Mouse (Mus musculus) activated CD4-positive, CD25-positive, alpha-beta regulatory T cell, adult 9 weeks (primary cell): ENCODE results near the gene Snx21. TPM values are rescaled to one million over a fixed set of nuclear protein-coding genes. Genes with fewer than 3 reads are reported as not detected.

Experiments used
- polyA plus RNA-seq: library from polyadenylated mRNA; unstranded; fragments of 100-300 nt; shearing (Covaris generic); gene quantifications from one replicate; pipeline ENCODE4 v1.2.1, GENCODE M21; 2017

The Snx21 gene
- 8.1 TPM for polyA plus RNA-seq

DNA sequence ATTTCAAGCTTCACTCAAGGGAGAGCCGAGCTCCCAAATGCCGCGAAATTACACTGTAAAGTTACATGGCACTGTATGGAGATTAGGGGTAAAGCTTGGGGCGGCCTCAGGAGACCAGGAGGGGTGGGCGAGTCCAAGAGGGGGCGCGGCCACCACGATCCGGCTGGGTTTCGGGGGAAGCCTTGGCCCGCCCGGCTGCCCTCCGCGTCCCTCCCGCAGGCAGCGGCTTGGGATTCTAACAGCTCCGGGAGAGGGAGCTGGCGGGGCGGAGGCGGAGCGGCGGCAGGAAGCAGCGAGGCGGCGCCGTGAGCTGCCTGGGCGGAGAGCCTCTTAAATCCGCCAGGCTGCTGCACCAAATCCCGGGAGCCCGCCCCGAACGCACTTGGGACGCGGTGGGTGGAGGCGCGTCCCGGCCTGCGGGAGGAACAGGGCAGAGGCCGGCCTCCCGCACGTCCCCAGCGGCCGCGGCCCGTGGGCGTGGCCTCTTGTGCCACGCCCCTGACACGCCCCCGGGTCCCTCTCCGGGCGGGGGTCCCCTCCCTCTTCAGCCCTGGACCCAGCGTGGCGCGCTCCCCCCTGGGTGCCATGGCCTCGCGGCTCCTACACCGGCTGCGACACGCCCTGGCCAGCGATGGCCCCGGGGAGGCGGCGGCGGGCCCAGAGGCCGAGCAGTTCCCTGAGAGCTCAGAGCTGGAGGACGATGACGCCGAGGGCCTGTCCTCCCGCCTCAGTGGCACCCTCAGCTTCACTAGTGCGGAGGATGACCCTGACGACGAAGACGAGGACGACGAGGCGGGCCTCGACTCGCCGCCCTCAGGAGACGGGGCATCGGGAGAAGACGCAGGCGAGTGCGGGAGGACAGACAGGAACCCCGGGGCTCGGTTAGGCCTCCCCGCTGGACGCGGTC is at the start of gene Snx21:
Gene Snx21, plus strand, starts transcription at position 343 of the 907 bp plus-strand sequence.

DNA sequence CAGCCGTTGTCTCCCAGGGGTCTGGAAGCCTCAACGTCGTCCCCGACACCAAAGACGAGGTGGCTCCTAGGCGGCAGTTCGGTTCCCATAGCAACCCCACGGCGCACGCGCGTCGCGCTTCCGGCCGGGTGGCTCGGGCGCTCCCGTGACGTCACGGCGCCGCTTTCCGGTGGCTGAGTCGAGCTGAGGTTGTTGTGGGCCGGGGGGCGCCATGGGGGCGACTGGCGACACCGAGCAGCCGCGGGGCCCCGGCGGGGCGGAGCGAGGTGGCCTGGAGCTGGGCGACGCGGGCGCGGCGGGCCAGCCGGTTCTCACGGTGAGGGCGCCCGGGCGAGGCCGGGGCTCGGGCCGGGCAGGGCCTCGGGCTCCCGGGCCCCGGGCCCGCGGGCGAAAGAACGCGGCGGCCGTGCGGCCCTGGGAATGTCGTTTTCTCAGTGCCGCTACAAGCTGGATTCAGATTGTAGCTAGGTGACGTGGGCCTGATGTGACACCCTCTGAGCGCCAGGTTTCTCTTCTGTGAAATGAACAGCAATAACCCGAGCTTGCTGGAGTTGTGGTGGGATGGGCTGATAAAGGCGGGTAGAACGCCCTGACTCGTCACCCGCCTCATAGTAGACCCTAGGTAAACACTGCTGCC is 39.7 kb upstream of the Snx21 start, which contains the start of the genes Wfdc3 and Dnttip1:
Gene Wfdc3, minus strand, starts transcription at position 89 of the 637 bp plus-strand sequence.
Gene Dnttip1, plus strand, starts transcription at position 141 of the 637 bp plus-strand sequence.

DNA sequence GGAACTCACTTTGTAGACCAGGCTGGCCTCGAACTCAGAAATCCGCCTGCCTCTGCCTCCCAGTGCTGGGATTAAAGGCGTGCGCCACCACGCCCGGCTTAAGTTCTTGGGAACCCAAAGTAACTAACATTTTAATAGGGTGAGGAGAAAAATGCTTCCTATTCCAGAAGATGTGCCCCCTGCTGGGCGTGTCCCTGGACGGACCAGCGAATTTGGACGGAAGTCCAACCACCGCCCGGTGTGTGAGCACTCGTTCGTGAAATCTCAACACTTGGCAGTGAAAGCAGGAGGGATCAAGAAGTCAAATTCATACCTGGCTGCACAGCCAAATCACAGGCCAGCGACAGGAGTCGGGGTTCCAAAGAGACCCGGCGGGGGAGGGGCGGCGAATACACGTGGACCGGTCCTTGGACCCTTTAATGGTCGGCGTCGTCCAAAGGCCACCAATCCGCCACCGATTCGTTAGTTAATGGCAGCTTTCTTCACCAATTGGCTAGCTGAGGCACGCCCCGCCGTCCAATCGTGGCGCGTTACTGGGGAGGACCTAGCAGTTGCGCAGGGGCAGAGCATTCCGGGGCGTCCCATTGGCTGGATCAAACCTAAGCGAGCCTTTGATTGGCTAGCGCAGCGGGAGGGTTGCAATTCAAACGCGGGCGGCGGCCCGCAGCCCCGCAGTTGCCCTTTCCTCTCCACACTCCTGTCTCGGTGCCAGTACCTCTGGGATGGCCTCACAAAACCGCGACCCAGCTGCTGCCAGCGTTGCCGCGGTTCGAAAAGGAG is 16.2 kb upstream of the Snx21 start, which contains the start of gene Ube2c:
Gene Ube2c, plus strand, starts transcription at position 641 of the 780 bp plus-strand sequence.

DNA sequence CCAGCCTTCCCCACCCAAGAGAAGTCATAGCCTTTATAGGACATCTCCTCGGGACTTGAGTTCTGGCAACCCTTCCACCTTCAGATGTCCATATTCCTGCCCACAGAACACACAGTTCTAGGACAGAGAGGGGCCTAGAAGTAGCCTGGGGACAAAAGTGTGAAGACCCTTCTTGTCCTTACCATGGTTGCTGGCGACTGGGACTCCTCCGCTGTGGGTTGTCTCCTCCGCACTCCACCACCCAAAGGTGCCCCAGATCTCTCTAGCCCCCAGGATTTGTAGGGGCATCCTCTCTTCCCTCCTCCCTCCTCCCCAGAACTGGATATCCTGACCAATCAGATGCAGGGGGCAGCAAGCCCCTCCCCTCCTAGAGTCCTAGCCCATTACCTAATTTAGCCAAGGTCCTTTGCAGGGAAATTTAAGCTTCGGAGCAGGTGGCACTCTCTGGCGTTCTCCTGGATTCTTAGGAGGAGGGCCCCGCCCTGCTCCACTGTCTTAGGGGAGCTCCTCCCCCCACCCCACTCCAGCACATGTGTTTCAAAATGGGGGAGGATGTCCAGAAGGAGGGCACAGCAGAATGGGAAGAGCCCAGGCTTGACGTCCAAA is 6.0 kb upstream of the Snx21 start, which contains the start of gene Tnnc2:
Gene Tnnc2, minus strand, starts transcription at position 487 of the 606 bp plus-strand sequence.

DNA sequence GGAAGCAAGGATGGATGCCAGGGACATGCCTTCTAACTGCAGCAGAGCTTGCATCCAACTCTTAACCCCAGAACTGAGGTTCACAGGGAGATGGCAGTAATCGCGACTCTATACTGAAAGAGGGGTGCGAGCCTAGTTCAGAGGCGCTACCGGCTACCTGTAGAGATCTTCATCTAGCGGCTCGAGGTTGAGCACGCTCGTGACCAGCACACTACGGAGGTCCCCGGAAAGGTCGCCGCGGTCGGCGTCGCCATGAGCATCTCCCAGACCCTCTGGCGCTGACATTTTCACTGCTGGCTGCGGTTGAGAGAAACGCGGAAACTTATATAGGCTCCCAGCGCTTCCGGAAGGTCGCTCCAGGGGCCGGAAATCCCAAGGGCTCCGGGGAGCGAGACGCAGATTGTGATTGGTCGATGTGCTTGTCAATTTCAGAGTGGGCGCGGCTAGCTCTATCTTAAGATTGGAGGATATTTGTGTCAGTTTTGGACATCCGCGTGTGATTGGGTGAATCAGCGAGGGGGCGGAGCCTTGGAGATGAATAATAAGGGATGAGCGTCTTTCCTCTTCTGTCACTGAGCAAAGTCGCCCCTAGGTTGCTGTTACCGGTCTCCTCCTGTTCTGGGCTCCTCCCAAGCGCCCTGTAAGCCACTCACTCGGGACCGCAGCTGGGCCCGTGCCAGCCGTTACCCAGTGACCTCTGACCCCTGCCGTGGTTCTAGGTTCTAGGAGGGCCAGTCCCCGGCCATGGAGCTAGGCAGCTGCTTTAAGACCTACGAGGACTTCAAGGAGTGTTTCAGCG is 19.1 kb downstream of the Snx21 start, which contains the start of the genes Acot8 and Zswim3:
Gene Acot8, minus strand, starts transcription at position 350 of the 799 bp plus-strand sequence.
Gene Zswim3, plus strand, starts transcription at position 566 of the 799 bp plus-strand sequence.

DNA sequence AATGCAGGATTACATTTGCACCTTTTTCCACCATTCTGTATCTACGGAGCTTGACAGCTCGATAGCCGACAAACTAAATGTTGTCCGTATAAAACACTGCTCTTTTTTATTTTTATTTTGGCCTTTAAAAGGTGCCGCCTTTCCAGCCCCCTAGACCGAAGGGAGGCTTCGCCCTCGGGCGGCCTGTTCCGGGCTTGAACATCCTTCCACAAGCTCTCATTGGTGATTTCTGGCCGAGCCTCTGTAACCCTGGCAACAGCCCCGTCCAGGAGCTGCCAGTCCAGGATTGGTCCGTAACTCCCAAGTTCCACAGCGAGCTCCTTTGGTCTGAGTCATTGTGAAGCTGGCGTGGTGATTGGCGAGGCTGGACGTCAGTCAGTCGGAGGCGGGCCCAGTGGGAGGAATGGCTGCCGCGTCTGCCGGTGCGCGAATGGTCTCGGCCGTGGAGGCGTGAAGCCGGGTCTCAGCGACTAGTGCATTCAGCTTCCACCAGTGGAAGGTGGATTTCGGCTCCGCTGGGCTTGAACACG is 37.1 kb downstream of the Snx21 start, which contains the start of gene Zswim1:
Gene Zswim1, plus strand, starts transcription at position 51 of the 530 bp plus-strand sequence.

DNA sequence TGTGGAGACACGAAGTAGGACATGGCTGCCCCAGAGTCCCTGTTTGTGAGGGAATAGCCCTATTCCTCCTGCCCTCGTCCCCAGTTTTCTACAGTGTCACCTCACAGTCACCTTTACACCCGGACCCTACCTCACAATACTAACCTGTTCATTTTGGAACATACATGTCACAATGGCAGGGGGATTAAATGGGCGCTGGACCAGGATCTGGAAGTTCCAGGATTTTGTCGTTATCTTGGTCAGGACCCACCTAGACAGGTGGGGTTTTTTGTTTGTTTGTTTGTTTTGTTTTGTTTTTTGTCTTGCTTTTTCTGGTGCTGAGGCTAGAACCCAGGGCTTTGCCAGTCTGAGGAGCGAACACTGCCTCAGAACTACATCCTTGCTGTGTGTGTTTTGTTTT is 42.8 kb downstream of the Snx21 start, which contains the start of gene Spata25:
Gene Spata25, minus strand, starts transcription at position 101 of the 400 bp plus-strand sequence.

DNA sequence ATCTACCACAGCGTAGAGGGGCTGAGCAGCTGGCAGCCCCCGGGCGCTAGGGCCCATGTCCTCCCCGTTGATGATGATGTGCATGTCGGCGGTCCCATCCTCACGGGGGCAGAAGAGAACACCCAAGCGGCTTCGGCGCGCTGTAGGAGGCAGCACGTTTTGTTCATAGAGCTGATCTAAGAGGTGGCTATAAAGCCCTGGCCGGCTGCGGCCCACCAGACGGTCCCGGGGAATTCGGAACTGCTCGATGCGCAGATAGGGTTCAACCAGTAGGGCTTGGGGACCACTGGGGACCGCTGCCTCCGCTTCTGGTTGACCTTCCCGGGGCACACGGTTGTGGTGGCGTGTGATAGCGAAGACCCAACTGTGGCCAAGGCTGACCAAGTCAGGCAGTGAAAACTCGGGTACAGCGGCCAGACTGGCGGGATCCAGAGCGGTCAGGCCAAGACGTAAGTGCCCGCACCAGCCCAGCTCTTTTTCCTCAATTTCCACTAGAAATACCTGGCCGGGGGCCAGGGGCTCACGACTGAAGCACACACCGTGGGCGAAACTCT is 47.2 kb downstream of the Snx21 start, which contains the start of gene Ctsa:
Gene Ctsa, plus strand, starts transcription at position 126 of the 554 bp plus-strand sequence.

DNA sequence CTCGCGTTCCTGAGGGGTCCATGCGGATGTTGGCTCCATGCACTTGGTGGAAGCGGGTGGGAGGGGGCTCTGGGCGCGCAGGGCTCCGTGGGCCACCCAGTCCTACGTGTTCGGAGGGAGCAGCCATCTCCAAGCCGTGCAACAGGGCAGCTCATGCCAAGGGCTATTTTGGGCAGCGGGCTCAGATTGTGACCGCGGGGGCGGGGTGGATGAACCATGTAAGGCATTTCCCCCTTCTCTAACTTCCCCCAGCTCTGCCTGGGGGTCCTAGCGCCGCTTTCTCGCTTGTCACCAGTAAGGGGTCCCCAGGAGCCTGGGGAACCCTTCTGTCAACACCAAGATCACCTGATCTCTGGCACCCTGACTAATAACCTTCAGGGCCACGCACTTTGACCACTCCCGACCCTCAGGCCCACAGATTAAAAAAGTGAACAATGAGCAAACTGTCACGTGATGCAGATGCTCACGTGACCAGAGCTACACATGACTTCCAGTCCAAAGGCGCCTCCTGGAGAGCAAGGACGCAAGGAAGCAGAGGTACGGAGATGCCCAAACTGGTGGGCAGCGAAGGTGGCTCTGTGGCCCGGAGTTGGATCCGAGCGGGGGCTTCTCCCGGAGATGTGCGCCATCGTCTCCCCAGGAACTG is 47.8 kb downstream of the Snx21 start, which contains the start of gene Neurl2:
Gene Neurl2, minus strand, starts transcription at position 143 of the 646 bp plus-strand sequence.

Other genes with a start within 250 kb of the Snx21 start
- gene Wfdc2, start 223.4 kb upstream of the Snx21 start, polyA plus RNA-seq, result 5.5 TPM
- not detected for gene Spint3, start 212.4 kb upstream of the Snx21 start, polyA plus RNA-seq
- not detected for gene Wfdc6a, start 200.4 kb upstream of the Snx21 start, polyA plus RNA-seq
- not detected for gene Eppin, start 192.2 kb upstream of the Snx21 start, polyA plus RNA-seq
- not detected for gene Wfdc6b, start 172.3 kb upstream of the Snx21 start, polyA plus RNA-seq
- gene Wfdc8, start 172.2 kb upstream of the Snx21 start, polyA plus RNA-seq, result not detected
- not detected for gene Wfdc16, start 147.0 kb upstream of the Snx21 start, polyA plus RNA-seq
- not detected for gene Wfdc10, start 129.8 kb upstream of the Snx21 start, polyA plus RNA-seq
- gene Wfdc9, start 129.2 kb upstream of the Snx21 start, polyA plus RNA-seq, result not detected
- gene Wfdc11, start 111.7 kb upstream of the Snx21 start, polyA plus RNA-seq, result not detected
- not detected for gene Wfdc13, start 100.7 kb upstream of the Snx21 start, polyA plus RNA-seq
- gene Spint4, start 87.3 kb upstream of the Snx21 start, polyA plus RNA-seq, result not detected
- not detected for gene Spint5, start 70.5 kb upstream of the Snx21 start, polyA plus RNA-seq
- gene Wfdc3, start 39.9 kb upstream of the Snx21 start, polyA plus RNA-seq, result not detected
- gene Dnttip1, start 39.8 kb upstream of the Snx21 start, polyA plus RNA-seq, result 13.0 TPM
- gene Ube2c, start 15.9 kb upstream of the Snx21 start, polyA plus RNA-seq, result 18.4 TPM
- not detected for gene Tnnc2, start 5.9 kb upstream of the Snx21 start, polyA plus RNA-seq
- 42.7 TPM for gene Acot8, start 19.1 kb downstream of the Snx21 start, polyA plus RNA-seq
- gene Zswim3, start 19.3 kb downstream of the Snx21 start, polyA plus RNA-seq, result 9.2 TPM
- gene Zswim1, start 36.9 kb downstream of the Snx21 start, polyA plus RNA-seq, result 26.5 TPM
- 0.60 TPM for gene Spata25, start 42.7 kb downstream of the Snx21 start, polyA plus RNA-seq
- gene Ctsa, start 47.0 kb downstream of the Snx21 start, polyA plus RNA-seq, result 202 TPM
- gene Neurl2, start 47.6 kb downstream of the Snx21 start, polyA plus RNA-seq, result 1.9 TPM
- 0.87 TPM for gene Pltp, start 71.9 kb downstream of the Snx21 start, polyA plus RNA-seq
- 123 TPM for gene Pcif1, start 93.5 kb downstream of the Snx21 start, polyA plus RNA-seq
- 45.3 TPM for gene Zfp335, start 125.9 kb downstream of the Snx21 start, polyA plus RNA-seq
- gene Mmp9, start 155.0 kb downstream of the Snx21 start, polyA plus RNA-seq, result 13.8 TPM
- gene Slc12a5, start 175.0 kb downstream of the Snx21 start, polyA plus RNA-seq, result 0.28 TPM
- gene Ncoa5, start 249.0 kb downstream of the Snx21 start, polyA plus RNA-seq, result 55.5 TPM